Mouse (Mus musculus) gastrocnemius, postnatal 10 days (tissue): ENCODE measurements at regions not wholly inside any gene's neighbourhood (a gene's known extent, or its start where the extent isn't known, plus 50 kb on each side); places are given as distances from the start of the nearest gene placed in this dataset.

Experiments
- DNase-seq: peaks from one replicate; pipeline ENCODE4 v3.0.0; 2021; ENCODE audit warnings: mixed read lengths

GRCm38 (mm10) chr15:36916998-36917397 is 90.6 kb downstream of the Zfp706 start:
- no peak for DNase-seq

GRCm38 (mm10) chr15:36914239-36915100 is 93.1 kb downstream of the Zfp706 start:
- DNase-seq, result no peak

- DNase-seq, result no peak
Measured at GRCm38 (mm10) chr15:36913308-36913707, 94.3 kb downstream of the Zfp706 start.

- no peak for DNase-seq
Measured at GRCm38 (mm10) chr15:36910272-36910671, 97.3 kb downstream of the Zfp706 start.

- no peak for DNase-seq
Measured at GRCm38 (mm10) chr15:36909494-36909893, 98.1 kb downstream of the Zfp706 start.

- DNase-seq, result no peak
Measured at GRCm38 (mm10) chr15:36906789-36907188, 100.8 kb downstream of the Zfp706 start.

- no peak for DNase-seq
Measured at GRCm38 (mm10) chr15:36906052-36906451, 101.5 kb downstream of the Zfp706 start.

- DNase-seq, result no peak
Measured at GRCm38 (mm10) chr15:36903922-36904321, 103.7 kb downstream of the Zfp706 start.

GRCm38 (mm10) chr15:36903309-36903708 is 104.3 kb downstream of the Zfp706 start:
- DNase-seq, result no peak

- no peak for DNase-seq
Measured at GRCm38 (mm10) chr15:36901830-36902285, 105.7 kb downstream of the Zfp706 start.

- DNase-seq, result no peak
Measured at GRCm38 (mm10) chr15:36901350-36901749, 106.2 kb downstream of the Zfp706 start.

- no peak for DNase-seq
Measured at GRCm38 (mm10) chr15:36900940-36901339, 106.6 kb downstream of the Zfp706 start.

GRCm38 (mm10) chr15:36899882-36900281 is 107.7 kb downstream of the Zfp706 start:
- DNase-seq, result no peak

- DNase-seq, result no peak
Measured at GRCm38 (mm10) chr15:36898857-36899523, 108.6 kb downstream of the Zfp706 start.

GRCm38 (mm10) chr15:36898326-36898725 is 109.2 kb downstream of the Zfp706 start:
- DNase-seq, result no peak

- DNase-seq, result no peak
Measured at GRCm38 (mm10) chr15:36896265-36896664, 111.3 kb downstream of the Zfp706 start.

GRCm38 (mm10) chr15:36895031-36895430 is 112.5 kb downstream of the Zfp706 start:
- DNase-seq, result no peak

GRCm38 (mm10) chr15:36893407-36893969 is 114.1 kb downstream of the Zfp706 start:
- DNase-seq, result no peak

GRCm38 (mm10) chr15:36892576-36893205 is 114.9 kb downstream of the Zfp706 start:
- no peak for DNase-seq

- DNase-seq, result no peak
Measured at GRCm38 (mm10) chr15:36891851-36892250, 115.7 kb downstream of the Zfp706 start.

GRCm38 (mm10) chr15:36891296-36891695 is 116.3 kb downstream of the Zfp706 start:
- no peak for DNase-seq

- DNase-seq, result no peak
Measured at GRCm38 (mm10) chr15:36889072-36889471, 118.5 kb downstream of the Zfp706 start.
